Mouse (Mus musculus) midbrain, postnatal 0 days (tissue): ENCODE measurements at regions not wholly inside any gene's neighbourhood (a gene's known extent, or its start where the extent isn't known, plus 50 kb on each side); places are given as distances from the start of the nearest gene placed in this dataset.

Experiments
- ATAC-seq: fragments of 200-750 bp; cut with Nextera tagmentation; 2 replicates; pipeline ENCODE4 v1.8.0; 2017; ENCODE audit warnings: moderate number of reproducible peaks, mild to moderate bottlenecking, moderate TSS enrichment, moderate library complexity; ENCODE audit not compliant: low FRiP score
- DNase-seq: peaks from one replicate; pipeline ENCODE4 v3.0.0-alpha.2; 2015; ENCODE audit warnings: low spot score
- H3K27ac ChIP-seq: fragments of 300-500 bp; sonication (generic); 2 replicates; pipeline ENCODE4 v1.5.1; 2014; ENCODE audit warnings: low read depth, mild to moderate bottlenecking, low read length, mixed read lengths
- H3K27me3 ChIP-seq: fragments of 300-500 bp; sonication (generic); 2 replicates; pipeline ENCODE4 v1.6.1; 2014; ENCODE audit warnings: low read length, control low read depth, mixed read lengths; ENCODE audit not compliant: insufficient read depth
- H3K36me3 ChIP-seq: fragments of 300-500 bp; sonication (generic); 2 replicates; pipeline ENCODE4 v1.6.1; 2014; ENCODE audit warnings: low read length, control low read depth, mixed read lengths; ENCODE audit not compliant: insufficient read depth
- H3K4me1 ChIP-seq: fragments of 300-500 bp; sonication (generic); 2 replicates; pipeline ENCODE4 v1.6.1; 2014; ENCODE audit warnings: mild to moderate bottlenecking, control low read depth, antibody characterized with exemption, low read length, mixed read lengths; ENCODE audit not compliant: insufficient read depth
- H3K4me2 ChIP-seq: fragments of 300-500 bp; sonication (generic); 2 replicates; pipeline ENCODE4 v1.6.1; 2014; ENCODE audit warnings: low read depth, mild to moderate bottlenecking, low read length, mixed read lengths; ENCODE audit not compliant: poor library complexity, severe bottlenecking
- H3K4me3 ChIP-seq: fragments of 300-500 bp; sonication (generic); 2 replicates; pipeline ENCODE4 v1.5.1; 2014; ENCODE audit warnings: low read depth, mild to moderate bottlenecking, low read length, moderate library complexity
- H3K9ac ChIP-seq: fragments of 300-500 bp; sonication (generic); replicated peaks from 2 replicates; pipeline ENCODE4 v1.6.1; 2014; ENCODE audit warnings: mild to moderate bottlenecking, low read length, moderate library complexity, mixed read lengths; ENCODE audit not compliant: poor library complexity, severe bottlenecking
- H3K9me3 ChIP-seq: fragments of 300-500 bp; sonication (generic); 2 replicates; pipeline ENCODE4 v1.6.1; 2016; ENCODE audit warnings: low read length, control low read depth
- CTCF ChIP-seq: IDR thresholded peaks from 2 replicates; pipeline ENCODE4 v1.5.1; 2016; ENCODE audit warnings: antibody characterized with exemption, mild to moderate bottlenecking
- WGBS: fragments of 180-500 bp; shearing (Covaris S2); extraction: QIAGEN DNeasy Blood & Tissue Kit; methylation state at CpG from one replicate; pipeline ENCODE4 v1.1.7; 2014; 5-methylcytosine and 5-hydroxymethylcytosine counted together

DNA sequence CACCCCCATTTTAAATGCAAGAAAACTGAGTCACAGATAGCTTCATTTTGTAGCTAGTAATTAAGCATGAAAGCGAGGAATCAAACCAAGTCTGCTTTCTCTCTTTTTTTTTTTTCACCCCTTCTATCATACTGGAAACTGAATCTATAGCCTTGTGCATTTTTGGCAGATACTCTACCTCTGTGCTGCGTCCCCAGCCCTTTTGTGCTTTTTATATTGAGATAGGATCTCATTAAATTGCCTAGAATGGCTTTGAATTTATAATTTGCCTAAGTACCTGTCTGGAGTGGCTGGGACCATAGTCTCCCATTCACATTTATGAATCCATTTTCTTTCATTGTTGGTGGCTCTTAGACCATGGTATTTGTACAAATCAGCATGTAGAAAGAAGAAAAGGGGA lies 209.9 kb upstream of the Fggy start:
- Histone ChIP-seq H3K9ac (no peak overlapping the region), H3K4me1 (no peaks in the 10 kb centered on the region), H3K27me3 (no peaks in the 10 kb centered on the region), H3K9me3 (no peaks in the 10 kb centered on the region), H3K27ac (no peak overlapping the region), H3K36me3 (no peaks in the 10 kb centered on the region), H3K4me2 (no peak overlapping the region), H3K4me3 (no peak overlapping the region)
- DNase-seq (no peak), ATAC-seq (no peak)
- TF ChIP-seq CTCF, result no peak
- WGBS, result 53% methylated on average over 2 of the region's 2 CpGs

DNA sequence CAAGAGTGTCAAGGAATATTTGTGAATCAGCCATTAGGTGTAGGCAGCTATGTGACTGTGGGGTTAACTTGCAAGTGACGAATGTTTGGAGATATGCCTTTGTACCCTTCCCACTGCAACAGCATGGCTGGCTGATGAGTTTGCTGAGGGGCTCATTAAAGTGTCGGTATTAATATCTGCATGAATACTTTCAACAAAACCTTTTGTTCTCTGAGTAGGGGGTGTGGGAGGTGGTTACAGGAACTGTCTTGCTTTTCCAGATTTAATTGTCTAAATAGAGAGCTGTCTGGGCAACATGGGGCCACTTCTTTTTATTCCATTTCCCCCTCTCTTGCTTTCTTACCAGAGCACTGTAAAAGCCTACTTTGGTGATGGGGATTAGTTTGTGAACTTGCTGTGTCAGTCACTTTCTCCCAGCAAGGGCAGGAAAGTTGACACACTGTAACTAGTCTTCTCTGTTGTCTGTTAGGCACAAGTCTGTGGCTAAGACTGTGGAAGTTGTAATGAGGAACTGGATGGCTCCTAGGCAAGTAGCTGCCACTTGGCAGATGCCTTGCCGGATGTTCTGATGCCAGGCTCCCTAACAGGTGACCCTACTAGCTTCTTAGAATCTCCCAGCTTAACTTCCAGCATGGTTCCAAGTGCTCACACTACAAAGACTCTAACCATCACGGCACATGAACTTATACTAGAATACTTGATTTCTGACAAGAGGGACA lies 208.7 kb upstream of the Fggy start:
- H3K4me3 ChIP-seq, result no peak overlapping the region
- H3K9ac ChIP-seq, result no peak overlapping the region
- DNase-seq (no peak), ATAC-seq (no peak)
- no peaks in the 10 kb centered on the region for H3K4me1 ChIP-seq
- H3K27ac ChIP-seq, result no peak overlapping the region
- no peaks in the 10 kb centered on the region for H3K27me3 ChIP-seq
- no peak for TF ChIP-seq CTCF
- no peaks in the 10 kb centered on the region for H3K9me3 ChIP-seq
- H3K36me3 ChIP-seq, result no peaks in the 10 kb centered on the region
- no peak overlapping the region for H3K4me2 ChIP-seq
- 78% methylated on average over 4 of the region's 4 CpGs for WGBS

DNA sequence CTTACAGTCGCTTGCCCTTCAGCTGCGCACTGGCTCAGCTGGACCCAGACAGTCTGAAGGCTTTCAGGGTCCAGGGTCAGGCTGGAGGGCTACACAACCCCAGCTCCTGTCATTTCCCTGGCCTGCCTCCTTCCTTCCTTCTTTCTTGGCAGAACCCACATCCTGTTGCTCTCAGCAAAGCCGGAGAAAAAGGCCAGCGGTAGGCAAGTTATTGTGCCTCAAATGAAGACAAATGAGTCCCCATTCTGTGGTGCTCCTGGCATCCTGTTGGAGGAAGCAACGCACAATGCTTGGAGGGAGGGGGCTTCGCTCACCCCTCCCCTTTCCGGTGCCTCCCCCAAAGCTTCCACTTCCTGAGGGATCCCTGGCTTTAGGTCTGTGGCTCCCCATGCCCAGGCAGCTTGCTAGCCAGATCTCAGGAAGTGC lies 203.4 kb upstream of the Fggy start:
- no peak overlapping the region for H3K4me2 ChIP-seq
- no peak overlapping the region for H3K27ac ChIP-seq
- no peaks in the 10 kb centered on the region for H3K27me3 ChIP-seq
- no peaks in the 10 kb centered on the region for H3K4me1 ChIP-seq
- 60% methylated on average over 7 of the region's 7 CpGs for WGBS
- DNase-seq (peak; percentile 61), ATAC-seq (0 out of 2 replicates have a peak, but pooled peaks have one; percentile 27)
- H3K4me3 ChIP-seq, result no peak overlapping the region
- no peaks in the 10 kb centered on the region for H3K9me3 ChIP-seq
- TF ChIP-seq CTCF, result no peak
- H3K9ac ChIP-seq, result no peak overlapping the region
- H3K36me3 ChIP-seq, result no peaks in the 10 kb centered on the region

DNA sequence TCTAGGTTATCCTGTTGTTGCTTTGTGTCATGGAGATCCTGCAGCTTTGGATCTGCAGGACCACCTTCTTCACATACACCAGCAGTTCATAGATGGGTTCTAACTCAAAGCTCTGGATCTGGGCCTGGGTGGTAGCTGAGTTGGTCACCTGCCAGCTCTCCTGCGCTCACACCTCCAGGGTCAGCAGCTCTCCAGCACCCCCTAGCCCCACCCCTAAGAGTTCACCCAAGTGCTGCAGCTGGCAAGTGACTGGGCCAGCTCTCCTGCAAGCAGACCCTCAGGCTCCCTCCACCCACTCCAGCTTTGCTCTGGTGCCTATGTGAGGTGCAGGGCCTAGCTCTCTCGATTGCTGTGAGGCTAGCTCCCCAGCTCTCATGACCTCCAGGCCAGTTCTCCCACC lies 198.6 kb upstream of the Fggy start:
- no peaks in the 10 kb centered on the region for H3K27me3 ChIP-seq
- H3K4me1 ChIP-seq, result no peaks in the 10 kb centered on the region
- H3K27ac ChIP-seq, result no peak overlapping the region
- H3K9ac ChIP-seq, result no peak overlapping the region
- no peaks in the 10 kb centered on the region for H3K36me3 ChIP-seq
- WGBS, result 70% methylated on average over 2 of the region's 2 CpGs
- TF ChIP-seq CTCF, result no peak
- H3K4me3 ChIP-seq, result no peak overlapping the region
- H3K4me2 ChIP-seq, result no peak overlapping the region
- DNase-seq (no peak), ATAC-seq (no peak)
- no peaks in the 10 kb centered on the region for H3K9me3 ChIP-seq

DNA sequence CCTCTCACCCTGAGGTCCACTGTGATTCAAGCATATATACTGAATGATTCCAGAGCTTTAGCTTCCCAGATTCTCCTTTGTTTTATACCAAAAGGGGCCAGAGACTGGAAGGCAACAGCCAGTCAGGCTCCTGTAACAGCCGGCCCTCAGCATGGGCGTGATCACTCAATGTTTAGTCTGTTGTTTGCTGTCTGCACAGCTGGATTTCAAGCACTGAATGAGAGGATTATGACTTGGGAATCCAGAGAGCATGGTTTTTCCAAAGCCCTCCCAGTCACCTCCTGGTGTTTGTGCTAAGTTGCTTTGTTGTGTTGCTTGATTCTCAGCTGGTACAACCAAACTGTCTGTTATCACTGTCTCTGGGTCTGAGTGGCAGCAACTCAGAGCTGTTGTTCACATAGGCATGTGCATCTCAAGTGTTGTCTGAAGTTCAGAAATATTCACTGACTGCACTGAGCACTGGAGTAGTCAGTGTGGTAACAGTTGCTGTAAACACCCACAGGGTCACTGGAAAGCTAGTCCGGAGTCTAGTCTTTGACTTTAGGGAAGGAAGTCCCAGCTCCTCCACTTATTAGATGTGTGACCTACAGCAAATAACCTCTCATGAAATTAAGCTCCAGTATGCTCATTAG lies 196.9 kb upstream of the Fggy start:
- 35% methylated on average over 3 of the region's 3 CpGs for WGBS

DNA sequence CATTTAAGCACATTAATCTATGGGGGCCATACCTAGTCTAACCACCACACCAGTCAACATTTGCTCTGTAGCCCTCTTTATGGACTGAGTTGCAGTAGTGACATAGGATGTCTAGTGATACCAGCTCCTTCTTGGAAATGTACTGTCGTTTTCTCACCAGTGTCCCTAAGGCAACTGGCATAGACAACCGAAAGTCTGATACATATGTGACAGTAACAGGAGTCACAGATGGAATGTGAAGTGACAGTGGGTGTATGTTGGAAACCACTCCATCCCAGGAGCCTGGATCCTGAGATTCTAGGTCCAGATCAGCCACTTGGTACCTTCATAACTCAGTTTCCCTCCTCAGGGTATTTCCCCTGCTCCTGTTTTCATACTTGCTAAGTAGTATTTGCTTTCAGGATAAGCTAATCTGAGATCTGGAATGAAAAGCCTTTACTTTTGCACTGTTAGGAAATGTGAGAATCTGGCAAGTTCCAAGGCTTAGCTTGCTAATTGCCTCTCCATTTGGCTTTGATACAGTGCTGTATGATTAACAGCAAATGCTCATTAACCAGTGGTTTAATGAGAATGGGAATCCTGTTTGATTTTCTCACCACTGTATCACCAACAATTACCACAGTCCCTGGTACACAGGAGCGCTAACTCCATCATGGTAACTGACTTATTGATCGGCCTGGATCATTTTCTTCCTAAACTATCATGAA lies 192.8 kb upstream of the Fggy start:
- Histone ChIP-seq H3K4me1 (no peaks in the 10 kb centered on the region), H3K36me3 (no peaks in the 10 kb centered on the region), H3K4me2 (no peak overlapping the region), H3K27ac (no peak overlapping the region), H3K9me3 (no peaks in the 10 kb centered on the region), H3K27me3 (no peaks in the 10 kb centered on the region), H3K9ac (no peak overlapping the region), H3K4me3 (no peak overlapping the region)
- no peak for DNase-seq
- TF ChIP-seq CTCF, result no peak
- WGBS, result 95% methylated on average over 4 of the region's 4 CpGs
- ATAC-seq, result no peak

More for the DNA sequence above, 196.9 kb upstream of the Fggy start:
- Histone ChIP-seq H3K9me3 (no peaks in the 10 kb centered on the region), H3K9ac (no peak overlapping the region), H3K36me3 (no peaks in the 10 kb centered on the region), H3K4me1 (no peaks in the 10 kb centered on the region), H3K4me2 (no peak overlapping the region), H3K27ac (no peak overlapping the region), H3K4me3 (no peak overlapping the region), H3K27me3 (no peaks in the 10 kb centered on the region)
- TF ChIP-seq CTCF, result no peak
- no peak for DNase-seq
- ATAC-seq, result no peak
